Mouse (Mus musculus) CH12.LX (cell line): ENCODE data around the gene Sema3a.

ENCODE experiments used
- CTCF ChIP-seq, 2 experiments: IDR thresholded peaks in 1 of 2; conservative IDR thresholded peaks in 1 of 2; 2 replicates each; pipeline ENCODE4 v1.5.1; 2011 to 2012; ENCODE audit warnings: low read depth in 2 of 2, low read length in 2 of 2, improper control_type of control experiment in 1 of 2, inconsistent platforms in 1 of 2, mild to moderate bottlenecking in 1 of 2, moderate library complexity in 1 of 2
- POLR2A ChIP-seq: IDR thresholded peaks from 2 replicates; pipeline ENCODE4 v1.6.1; 2011; ENCODE audit warnings: low read depth, mild to moderate bottlenecking, improper control_type of control experiment, low read length
- USF1 ChIP-seq: IDR thresholded peaks from 2 replicates; pipeline ENCODE4 v1.6.1; 2014; ENCODE audit warnings: low read depth, mild to moderate bottlenecking, inconsistent platforms, low read length, improper control_type of control experiment
- ZKSCAN1 ChIP-seq: IDR thresholded peaks from 2 replicates; pipeline ENCODE4 v1.6.1; 2012; ENCODE audit warnings: low read depth, inconsistent platforms, low read length, improper control_type of control experiment, borderline replicate concordance

DNA sequence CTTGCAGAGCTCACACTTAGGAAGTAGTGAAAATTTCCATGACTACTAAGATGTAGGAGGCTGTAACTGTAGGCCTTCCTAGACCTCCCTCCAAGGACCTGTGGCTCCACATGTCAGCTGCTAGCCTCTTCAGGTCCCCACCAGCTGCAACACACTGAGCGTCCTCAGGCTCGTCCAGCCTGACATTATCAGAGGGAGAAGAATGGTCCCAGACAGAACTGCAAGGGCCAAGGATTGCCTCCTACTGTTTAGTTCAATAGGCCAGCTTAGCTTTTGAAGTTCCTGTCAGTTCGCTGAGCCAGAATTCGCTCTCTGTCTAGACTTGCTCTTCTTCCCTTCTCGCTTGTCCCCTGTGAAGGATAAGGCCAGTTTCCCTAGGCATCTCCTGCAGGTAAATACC is 504.7 kb downstream of the Sema3a start:
- TF ChIP-seq ZKSCAN1 (no peak), USF1 (no peak), CTCF (conservative IDR thresholded peaks at IDR 0.05 in 1 of 2, IDR thresholded peaks at IDR 0.05 in 1 of 2; ENCODE audit: low read depth in 2 of 2, low read length in 2 of 2) (no peak), POLR2A (no peak)
